Mouse (Mus musculus) gastrocnemius, adult 2 months (tissue): ENCODE data around the gene Gm21293. TPM values are rescaled to one million over a fixed set of nuclear protein-coding genes. Genes with fewer than 3 reads are reported as not detected.
"Not testable (repeated sequence)": the region's sequence is repeated elsewhere in the genome, so short reads cannot be mapped to it uniquely, and the experiment has no call there.

ENCODE experiments used
- DNase-seq: peaks from one replicate; pipeline ENCODE4 v3.0.0; 2022
- H3K27ac ChIP-seq: fragments of 200-600 bp; 2 replicates; pipeline ENCODE4 v1.8.1; 2022; ENCODE audit warnings: mild to moderate bottlenecking
- H3K4me3 ChIP-seq: fragments of 200-600 bp; 2 replicates; pipeline ENCODE4 v1.8.1; 2022; ENCODE audit warnings: mild to moderate bottlenecking, moderate library complexity
- CTCF ChIP-seq: fragments of 200-600 bp; IDR thresholded peaks from 2 replicates; pipeline ENCODE4 v1.8.1; 2022; ENCODE audit warnings: antibody characterized with exemption, mild to moderate bottlenecking, moderate library complexity
- intact Hi-C: fragments of 180-260 bp; cut with DNase I; formaldehyde crosslinking; loops from one replicate; pipeline ENCODE4 v1.15.1; 2025
- long read RNA-seq, 2 experiments: library from polyadenylated mRNA; stranded (forward); transcript quantifications; one replicate each; pipeline ENCODE4 v2.0.0; 2021
- total RNA-seq, 2 experiments: library from RNA; stranded (reverse); gene quantifications; 2 replicates each; pipeline ENCODE4 v1.2.3; 2021

The Gm21293 gene
- not detected for total RNA-seq
- long read RNA-seq, experiment 1: 0 reads
- long read RNA-seq, experiment 2: 0 reads

- intact Hi-C loops, H3K27ac ChIP-seq, DNase-seq, H3K4me3 ChIP-seq: not testable (repeated sequence)
These were observed at the start of gene Gm21293 for GRCm38 (mm10) chr10:104142687-104143086. Gene Gm21293, plus strand, starts transcription at chr10:104142987.

GRCm38 (mm10) chr10:104110044-104110443, 32.7 kb upstream of the Gm21293 start:
- Histone ChIP-seq H3K27ac (no peak overlapping the region), H3K4me3 (no peak overlapping the region)
- no peak for TF ChIP-seq CTCF
- DNase-seq: no peak
- intact Hi-C loops: no loop called here

- Histone ChIP-seq H3K27ac (no peak overlapping the region), H3K4me3 (no peak overlapping the region)
- intact Hi-C loops: no loop called here
- no peak for DNase-seq
- TF ChIP-seq CTCF: no peak
These were observed 24.5 kb upstream of the Gm21293 start for GRCm38 (mm10) chr10:104118312-104118711.

GRCm38 (mm10) chr10:104151197-104151596, 8.4 kb downstream of the Gm21293 start, which contains the start of gene Gm6763:
Gene Gm6763, plus strand, starts transcription at chr10:104151497.
- DNase-seq, H3K4me3 ChIP-seq, H3K27ac ChIP-seq, intact Hi-C loops: not testable (repeated sequence)

- H3K4me3 ChIP-seq, intact Hi-C loops, DNase-seq, H3K27ac ChIP-seq: not testable (repeated sequence)
These were observed 16.9 kb downstream of the Gm21293 start, which contains the start of gene Gm8764 for GRCm38 (mm10) chr10:104159706-104160105. Gene Gm8764, plus strand, starts transcription at chr10:104160006.

GRCm38 (mm10) chr10:104168215-104168614, 25.4 kb downstream of the Gm21293 start, which contains the start of gene Gm21304:
Gene Gm21304, plus strand, starts transcription at chr10:104168515.
- intact Hi-C loops, H3K4me3 ChIP-seq: not testable (repeated sequence)

GRCm38 (mm10) chr10:104176724-104177123, 33.9 kb downstream of the Gm21293 start, which contains the start of gene Gm21312:
Gene Gm21312, plus strand, starts transcription at chr10:104177024.
- H3K4me3 ChIP-seq, intact Hi-C loops, DNase-seq, H3K27ac ChIP-seq: not testable (repeated sequence)

More at GRCm38 (mm10) chr10:104168215-104168614, 25.4 kb downstream of the Gm21293 start, which contains the start of gene Gm21304:
- H3K27ac ChIP-seq, DNase-seq: not testable (repeated sequence)

- H3K27ac ChIP-seq, DNase-seq, H3K4me3 ChIP-seq, intact Hi-C loops: not testable (repeated sequence)
These were observed 42.4 kb downstream of the Gm21293 start, which contains the start of gene Gm20765 for GRCm38 (mm10) chr10:104185233-104185632. Gene Gm20765, plus strand, starts transcription at chr10:104185533.

GRCm38 (mm10) chr10:104193742-104194141, 51.0 kb downstream of the Gm21293 start, which contains the start of gene Gm4340:
Gene Gm4340, plus strand, starts transcription at chr10:104194042.
- intact Hi-C loops, H3K27ac ChIP-seq, H3K4me3 ChIP-seq, DNase-seq: not testable (repeated sequence)

Other genes starting within 250 kb of the Gm21293 start
- gene Gm6763, start 8.5 kb downstream of the Gm21293 start, total RNA-seq: not detected
- gene Gm8764, start 17.0 kb downstream of the Gm21293 start, total RNA-seq: not detected
- not detected for gene Gm21304, start 25.5 kb downstream of the Gm21293 start, total RNA-seq
- not detected for gene Gm21312, start 34.0 kb downstream of the Gm21293 start, total RNA-seq
- gene Gm20765, start 42.5 kb downstream of the Gm21293 start, total RNA-seq: not detected
- gene Gm4340, start 51.1 kb downstream of the Gm21293 start, total RNA-seq: not detected